Mouse (Mus musculus) heart, adult 2 months (tissue): ENCODE measurements around the gene Ak9. TPM values are rescaled to one million over a fixed set of nuclear protein-coding genes. Genes with fewer than 3 reads are reported as not detected.

Source experiments
- DNase-seq, 2 experiments: peaks; one replicate each; pipeline ENCODE4 v3.0.0; 2021
- H3K27ac ChIP-seq: fragments of 200-600 bp; 2 replicates; pipeline ENCODE4 v1.8.1; 2022
- H3K27me3 ChIP-seq: fragments of 200-500 bp; 2 replicates; pipeline ENCODE4 v1.6.1; 2012; ENCODE audit warnings: mild to moderate bottlenecking, low read length, inconsistent platforms, mixed read lengths; ENCODE audit not compliant: control insufficient read depth, insufficient read depth
- H3K36me3 ChIP-seq: fragments of 200-500 bp; 2 replicates; pipeline ENCODE4 v1.6.1; 2012; ENCODE audit warnings: low read length, inconsistent platforms; ENCODE audit not compliant: control insufficient read depth, insufficient read depth
- H3K4me1 ChIP-seq: fragments of 200-500 bp; 2 replicates; pipeline ENCODE4 v1.6.1; 2011; ENCODE audit warnings: low read length; ENCODE audit not compliant: control insufficient read depth, insufficient read depth
- H3K4me3 ChIP-seq: fragments of 200-600 bp; 2 replicates; pipeline ENCODE4 v1.8.1; 2022
- H3K79me2 ChIP-seq: fragments of 200-500 bp; replicated peaks from 2 replicates; pipeline ENCODE4 v1.6.1; 2012; ENCODE audit warnings: mild to moderate bottlenecking, inconsistent platforms, low read length, moderate library complexity, mixed read lengths; ENCODE audit not compliant: control insufficient read depth, insufficient read depth
- H3K9ac ChIP-seq: fragments of 200-500 bp; 2 replicates; pipeline ENCODE4 v1.6.1; 2012; ENCODE audit warnings: low read depth, mild to moderate bottlenecking, control low read depth, inconsistent platforms, low read length, mixed read lengths
- CTCF ChIP-seq: fragments of 200-600 bp; IDR thresholded peaks from 2 replicates; pipeline ENCODE4 v1.8.1; 2022; ENCODE audit warnings: antibody characterized with exemption, mild to moderate bottlenecking, moderate library complexity
- EP300 ChIP-seq: fragments of 200-500 bp; IDR thresholded peaks from 2 replicates; pipeline ENCODE4 v1.6.1; 2011; ENCODE audit warnings: low read depth, low read length, control low read depth; ENCODE audit not compliant: insufficient read depth
- POLR2A ChIP-seq: fragments of 200-500 bp; IDR thresholded peaks from 2 replicates; pipeline ENCODE4 v1.6.1; 2011; ENCODE audit warnings: mild to moderate bottlenecking, low read depth, low read length, control low read depth; ENCODE audit not compliant: insufficient read depth
- WGBS: fragments of 180-500 bp; shearing (Covaris S2); methylation state at CpG from one replicate; pipeline ENCODE4 v1.1.7; 2018; 5-methylcytosine and 5-hydroxymethylcytosine counted together
- intact Hi-C: fragments of 180-260 bp; cut with DNase I; formaldehyde crosslinking; loops from one replicate; pipeline ENCODE4 v1.15.1; 2025
- long read RNA-seq: library from polyadenylated mRNA; stranded (forward); transcript quantifications from one replicate; pipeline ENCODE4 v2.0.0, GENCODE M21; 2021
- polyA plus RNA-seq: library from polyadenylated mRNA; depleted of rRNA; stranded (reverse); fragments of >200 nt; gene quantifications from 2 replicates; pipeline ENCODE4 v1.2.3, GENCODE M21; 2012; rRNA removed
- total RNA-seq, 2 experiments: library from RNA; stranded (reverse); gene quantifications; 2 replicates each; pipeline ENCODE4 v1.2.3; 2021

Gene Ak9
- not detected for total RNA-seq
- 0.06 TPM in 1 of 2 replicates, not detected in the other for polyA plus RNA-seq
- long read RNA-seq = 0 reads

DNA sequence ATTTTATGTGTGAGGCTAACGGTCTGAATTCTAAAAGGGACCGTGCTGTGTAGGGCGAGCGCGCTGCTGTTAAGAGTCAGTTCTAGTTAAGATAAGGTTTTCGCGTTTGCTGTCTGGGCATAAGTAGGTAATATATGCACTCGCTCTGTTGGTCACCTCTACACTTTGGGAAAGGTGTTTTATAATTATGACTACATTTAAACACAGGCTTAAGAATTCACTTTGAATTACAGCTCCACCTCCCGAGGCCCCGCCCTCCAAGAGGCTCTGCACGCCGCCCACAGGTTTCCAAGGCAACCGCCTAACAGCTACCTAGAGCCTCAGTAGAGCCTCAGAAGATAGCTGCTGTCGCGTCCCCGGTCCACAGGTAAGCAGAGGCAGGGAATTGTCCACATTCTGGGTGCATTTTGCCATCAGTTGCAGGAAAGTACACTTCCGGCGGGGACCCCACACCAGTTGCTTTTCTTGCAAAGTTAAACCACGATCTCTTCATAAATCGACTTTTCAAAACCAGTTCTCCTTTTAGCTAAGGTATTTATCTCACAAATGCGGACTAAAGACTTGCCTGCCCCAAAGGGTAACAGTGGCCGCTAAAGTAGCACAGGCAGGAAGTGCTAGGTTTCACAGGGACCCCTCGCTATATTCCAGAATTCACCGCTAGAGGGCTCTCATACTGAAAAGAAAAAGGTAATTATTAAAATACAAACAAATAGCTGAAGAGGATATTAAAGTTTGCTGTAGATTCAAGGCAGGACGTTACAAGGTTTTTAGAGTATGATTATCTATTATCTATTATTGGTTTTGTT lies at the start of gene Ak9:
Gene Ak9, plus strand, starts transcription at position 342 of the 806 bp plus-strand sequence.
- TF ChIP-seq POLR2A (no peak), CTCF (peak; percentile 89), EP300 (0 out of 2 replicates have a peak, but pooled peaks have one; percentile 55)
- no peaks in the 10 kb centered on the region for H3K79me2 ChIP-seq
- H3K4me1 ChIP-seq = no peaks in the 10 kb centered on the region; the same call in 1 of the 2 replicates
- intact Hi-C loops = loop anchor here (5.0 kb wide), 1 partner anchor 213 kb away; the partner anchor contains the start of gene Cd164
- peak within 1 kb of the TSS; percentile 94 for H3K4me3 ChIP-seq
- WGBS = under 1% methylated on average over 25 of the region's 25 CpGs
- H3K36me3 ChIP-seq = no peaks in the 10 kb centered on the region; the same call in 1 of the 2 replicates
- H3K27me3 ChIP-seq = no peaks in the 10 kb centered on the region
- peak within 1 kb of the TSS; percentile 93 for H3K9ac ChIP-seq
- peak within 1 kb of the TSS; percentile 75 for H3K27ac ChIP-seq
- peak; percentile 88 to 89 for DNase-seq

DNA sequence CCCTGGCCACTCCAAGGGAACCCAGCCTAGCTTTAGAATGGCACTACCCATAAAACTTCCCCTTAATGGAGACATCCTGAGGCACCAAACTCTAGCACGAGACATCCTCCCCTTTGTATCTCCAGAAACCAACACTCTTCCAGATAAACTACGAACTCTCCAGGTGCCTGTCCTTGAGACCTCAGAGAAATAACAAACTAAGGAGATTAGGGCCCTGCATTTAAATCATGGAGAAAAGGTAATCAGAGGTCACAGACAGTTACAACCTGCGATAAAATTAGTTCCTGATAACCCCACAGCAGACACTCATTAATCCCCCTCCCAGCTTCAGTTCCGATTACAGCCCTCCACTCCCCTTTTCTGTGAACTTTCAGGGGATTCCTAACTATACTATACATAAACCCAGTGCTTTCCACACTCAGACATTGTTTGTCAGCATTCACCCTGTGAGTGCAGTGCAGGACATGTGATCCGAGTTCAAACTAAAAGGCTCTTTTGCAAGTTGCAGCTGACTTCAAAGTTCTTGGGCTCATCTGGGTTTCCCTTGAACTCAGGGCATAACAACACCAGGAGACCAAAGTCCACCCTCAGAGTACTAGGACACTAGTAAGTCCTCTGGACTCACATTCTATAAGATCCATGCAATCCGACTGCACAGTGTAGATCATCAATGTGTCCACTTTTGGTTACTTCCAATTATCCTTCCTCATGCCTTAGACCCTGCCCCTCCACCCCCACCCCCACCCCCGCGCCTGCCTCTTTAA lies 43.4 kb upstream of the Ak9 start:
- H3K4me3 ChIP-seq = no peak overlapping the region
- no peaks in the 10 kb centered on the region for H3K4me1 ChIP-seq
- WGBS = 59% methylated on average over 8 of the region's 8 CpGs
- H3K27me3 ChIP-seq = no peaks in the 10 kb centered on the region
- no peak overlapping the region for H3K27ac ChIP-seq
- H3K36me3 ChIP-seq = no peaks in the 10 kb centered on the region; the same call in 1 of the 2 replicates
- no peak for DNase-seq
- no peak overlapping the region for H3K9ac ChIP-seq
- H3K79me2 ChIP-seq = no peaks in the 10 kb centered on the region
- intact Hi-C loops = no loop called here
- no peak for TF ChIP-seq EP300
- no peak for TF ChIP-seq CTCF
- TF ChIP-seq POLR2A = no peak

GRCm38 (mm10) chr10:41261218-41261617 lies 42.6 kb upstream of the Ak9 start:
- H3K79me2 ChIP-seq = no peaks in the 10 kb centered on the region
- intact Hi-C loops = no loop called here
- H3K9ac ChIP-seq = no peak overlapping the region
- H3K27ac ChIP-seq = no peak overlapping the region
- DNase-seq = no peak
- H3K36me3 ChIP-seq = no peaks in the 10 kb centered on the region; the same call in 1 of the 2 replicates
- no peaks in the 10 kb centered on the region for H3K4me1 ChIP-seq
- TF ChIP-seq EP300 (no peak), CTCF (no peak), POLR2A (no peak)
- H3K4me3 ChIP-seq = no peak overlapping the region
- no peaks in the 10 kb centered on the region for H3K27me3 ChIP-seq
- WGBS = 42% methylated on average over 1 of the region's 1 CpGs

DNA sequence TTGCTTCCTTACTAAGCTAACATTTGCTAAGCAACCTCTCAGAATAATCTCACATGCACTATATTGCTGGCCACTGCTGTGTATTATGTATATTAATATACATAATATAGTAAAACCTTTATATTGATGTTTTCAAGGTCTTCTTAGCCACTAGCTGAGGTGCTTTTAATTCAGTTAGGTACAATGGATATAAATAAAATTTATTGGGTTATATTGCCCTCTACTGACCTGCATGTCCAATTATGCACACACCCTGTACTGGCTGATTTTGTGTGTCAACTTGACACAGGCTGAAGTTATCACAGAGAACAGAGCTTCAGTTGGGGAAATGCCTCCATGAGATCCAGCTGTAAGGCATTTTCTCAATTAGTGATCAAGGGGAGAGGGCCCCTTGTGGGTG lies 41.9 kb upstream of the Ak9 start:
- DNase-seq = no peak
- Histone ChIP-seq H3K36me3 (no peaks in the 10 kb centered on the region; the same call in 1 of the 2 replicates), H3K4me1 (no peaks in the 10 kb centered on the region), H3K4me3 (no peak overlapping the region), H3K27me3 (no peaks in the 10 kb centered on the region), H3K79me2 (no peaks in the 10 kb centered on the region), H3K9ac (no peak overlapping the region), H3K27ac (no peak overlapping the region)
- intact Hi-C loops = no loop called here
- peak; percentile 43 for TF ChIP-seq CTCF
- TF ChIP-seq POLR2A = no peak

DNA sequence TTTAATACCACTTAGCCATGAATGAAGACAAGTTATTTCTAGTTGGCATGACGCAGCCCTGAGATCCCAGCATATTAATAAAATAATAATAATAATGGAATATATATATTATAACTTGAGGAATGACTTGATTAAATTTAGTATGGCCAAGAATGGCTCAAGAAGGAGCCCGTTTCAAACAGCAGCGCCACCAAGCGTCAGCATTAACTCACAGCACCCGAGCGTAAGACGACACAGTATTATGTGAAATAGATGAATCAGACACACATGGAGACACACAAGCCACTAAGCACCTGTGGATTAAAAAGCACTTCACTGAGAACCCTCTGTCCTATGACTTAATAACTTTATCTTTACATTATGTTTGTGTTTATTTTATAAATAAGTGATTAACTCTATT lies 31.9 kb upstream of the Ak9 start:
- Histone ChIP-seq H3K27ac (no peak overlapping the region), H3K27me3 (no peaks in the 10 kb centered on the region), H3K9ac (no peak overlapping the region), H3K4me3 (no peak overlapping the region), H3K79me2 (no peaks in the 10 kb centered on the region), H3K4me1 (no peaks in the 10 kb centered on the region), H3K36me3 (no peaks in the 10 kb centered on the region; the same call in 1 of the 2 replicates)
- intact Hi-C loops = loop anchor here (5.0 kb wide), 1 partner anchor 270 kb away; no protein-coding TSS in a partner anchor
- 61% methylated on average over 7 of the region's 7 CpGs for WGBS
- no peak for DNase-seq
- TF ChIP-seq CTCF (peak; percentile 57), POLR2A (no peak)
